Mouse (Mus musculus) thymus, adult 2 months (tissue): ENCODE data around the gene Polr1b. TPM values are rescaled to one million over a fixed set of nuclear protein-coding genes. Genes with fewer than 3 reads are reported as not detected.

ENCODE experiments used
- DNase-seq: peaks from one replicate; pipeline ENCODE4 v3.0.0; 2021
- H3K27ac ChIP-seq: fragments of 200-500 bp; 2 replicates; pipeline ENCODE4 v1.5.1; 2012; ENCODE audit warnings: low read length, control low read depth; ENCODE audit not compliant: control insufficient read depth, insufficient read depth
- H3K27me3 ChIP-seq: fragments of 200-500 bp; 2 replicates; pipeline ENCODE4 v1.6.1; 2012; ENCODE audit warnings: mild to moderate bottlenecking, low read length, moderate library complexity, mixed read lengths; ENCODE audit not compliant: control insufficient read depth, insufficient read depth
- H3K36me3 ChIP-seq: fragments of 200-500 bp; 2 replicates; pipeline ENCODE4 v1.6.1; 2012; ENCODE audit warnings: mild to moderate bottlenecking, low read length, moderate library complexity; ENCODE audit not compliant: control insufficient read depth, insufficient read depth
- H3K4me1 ChIP-seq: fragments of 200-500 bp; replicated peaks from 2 replicates; pipeline ENCODE4 v1.6.1; 2012; ENCODE audit warnings: low read length; ENCODE audit not compliant: control insufficient read depth, insufficient read depth
- H3K4me3 ChIP-seq: fragments of 200-500 bp; 2 replicates; pipeline ENCODE4 v1.5.1; 2012; ENCODE audit warnings: mild to moderate bottlenecking, low read length, control low read depth, moderate library complexity; ENCODE audit not compliant: control insufficient read depth, insufficient read depth
- CTCF ChIP-seq: fragments of 200-500 bp; IDR thresholded peaks from 2 replicates; pipeline ENCODE4 v1.5.1; 2012; ENCODE audit warnings: mild to moderate bottlenecking, control low read depth, low read length, moderate library complexity, borderline replicate concordance; ENCODE audit not compliant: control insufficient read depth, poor library complexity, insufficient read depth; ENCODE audit errors: extremely low read depth
- POLR2A ChIP-seq: fragments of 200-500 bp; IDR thresholded peaks from 2 replicates; pipeline ENCODE4 v1.6.1; 2012; ENCODE audit warnings: mild to moderate bottlenecking, low read length, control low read depth, moderate library complexity; ENCODE audit not compliant: control insufficient read depth, poor library complexity, insufficient read depth; ENCODE audit errors: extremely low read depth
- WGBS: fragments of 180-500 bp; shearing (Covaris S2); methylation state at CpG from one replicate; pipeline ENCODE4 v1.1.7; 2018; 5-methylcytosine and 5-hydroxymethylcytosine counted together
- polyA plus RNA-seq: library from polyadenylated mRNA; depleted of rRNA; stranded (reverse); fragments of >200 nt; gene quantifications from 2 replicates; pipeline ENCODE4 v1.2.3, GENCODE M21; 2012

Gene Polr1b
- polyA plus RNA-seq, 1 experiment: 24.2 TPM

- no peak for DNase-seq
- 0 out of 2 replicates have a peak, but pooled peaks cover 4% of the 10 kb centered on the region for H3K36me3 ChIP-seq
- WGBS: 89% methylated on average over 13 of the region's 13 CpGs
- TF ChIP-seq CTCF: no peak
- no peak for TF ChIP-seq POLR2A
- H3K27ac ChIP-seq: no peak overlapping the region
- no peaks in the 10 kb centered on the region for H3K4me1 ChIP-seq
- H3K27me3 ChIP-seq: no peaks in the 10 kb centered on the region
- no peak overlapping the region for H3K4me3 ChIP-seq
Measured at GRCm38 (mm10) chr2:129081097-129081496, 19.7 kb upstream of the Polr1b start.

DNA sequence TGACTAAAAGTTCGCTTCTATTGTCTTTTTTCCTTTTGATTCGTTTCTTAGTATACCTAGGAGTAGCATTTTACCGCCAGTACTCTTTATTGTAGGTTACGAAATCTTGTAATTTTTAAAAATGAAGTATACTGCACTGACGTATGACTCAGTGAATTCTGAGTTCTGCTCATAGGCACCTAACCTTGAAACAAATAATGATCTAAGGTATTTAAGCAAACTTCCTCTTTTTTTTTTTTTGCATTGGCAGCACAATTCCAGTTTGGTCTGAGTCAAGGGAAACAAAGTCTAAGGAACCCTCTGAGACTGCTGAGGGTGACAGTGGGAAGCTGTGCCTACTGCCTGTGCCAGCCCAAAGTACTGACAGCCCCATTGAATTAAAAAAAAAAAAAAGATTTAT lies 17.3 kb upstream of the Polr1b start:
- Histone ChIP-seq H3K27ac (no peak overlapping the region), H3K4me1 (no peaks in the 10 kb centered on the region)
- 91% methylated on average over 5 of the region's 5 CpGs for WGBS

GRCm38 (mm10) chr2:129084959-129085358 lies 15.8 kb upstream of the Polr1b start:
- Histone ChIP-seq H3K4me1 (no peaks in the 10 kb centered on the region), H3K4me3 (no peak overlapping the region), H3K36me3 (0 out of 2 replicates have a peak, but pooled peaks cover 4% of the 10 kb centered on the region), H3K27me3 (no peaks in the 10 kb centered on the region), H3K27ac (no peak overlapping the region)
- TF ChIP-seq POLR2A: no peak
- TF ChIP-seq CTCF: 0 out of 2 replicates have a peak, but pooled peaks have one; percentile 20
- peak; percentile 31 for DNase-seq
- WGBS: 69% methylated on average over 2 of the region's 2 CpGs

More for the DNA sequence above, 17.3 kb upstream of the Polr1b start:
- H3K4me3 ChIP-seq: no peak overlapping the region
- no peak for TF ChIP-seq POLR2A
- no peak for TF ChIP-seq CTCF
- no peak for DNase-seq
- 0 out of 2 replicates have a peak, but pooled peaks cover 4% of the 10 kb centered on the region for H3K36me3 ChIP-seq
- no peaks in the 10 kb centered on the region for H3K27me3 ChIP-seq

GRCm38 (mm10) chr2:129087520-129087919 lies 13.3 kb upstream of the Polr1b start:
- no peaks in the 10 kb centered on the region for H3K36me3 ChIP-seq
- no peaks in the 10 kb centered on the region for H3K4me1 ChIP-seq
- DNase-seq: no peak
- no peak overlapping the region for H3K4me3 ChIP-seq
- H3K27ac ChIP-seq: no peak overlapping the region
- no peaks in the 10 kb centered on the region for H3K27me3 ChIP-seq
- WGBS: 97% methylated on average over 1 of the region's 1 CpGs
- TF ChIP-seq POLR2A (no peak), CTCF (no peak)

DNA sequence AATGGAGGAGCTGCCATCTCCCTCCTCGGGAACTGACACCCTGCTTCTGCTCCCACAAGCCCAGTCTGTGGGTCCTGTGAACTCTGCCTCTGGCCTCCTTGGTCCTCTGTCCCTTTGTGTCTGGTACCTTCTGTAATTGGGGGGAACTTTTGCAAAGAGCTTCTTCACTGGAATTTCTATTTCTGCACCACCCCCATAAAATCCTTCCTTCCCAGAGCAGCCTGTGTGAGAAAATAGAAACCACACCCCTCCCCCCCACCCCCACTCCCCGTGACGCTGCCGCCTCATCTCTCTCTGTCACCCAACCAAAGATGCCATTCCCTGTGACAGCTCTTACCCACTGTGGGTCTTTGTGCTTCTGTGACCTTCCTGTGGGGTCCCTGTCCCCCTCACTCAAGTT lies 10.4 kb upstream of the Polr1b start:
- Histone ChIP-seq H3K4me1 (no peaks in the 10 kb centered on the region), H3K36me3 (no peaks in the 10 kb centered on the region), H3K4me3 (no peak overlapping the region), H3K27me3 (no peaks in the 10 kb centered on the region), H3K27ac (no peak overlapping the region)
- DNase-seq: no peak
- WGBS: 96% methylated on average over 4 of the region's 4 CpGs
- TF ChIP-seq CTCF: no peak
- TF ChIP-seq POLR2A: no peak

DNA sequence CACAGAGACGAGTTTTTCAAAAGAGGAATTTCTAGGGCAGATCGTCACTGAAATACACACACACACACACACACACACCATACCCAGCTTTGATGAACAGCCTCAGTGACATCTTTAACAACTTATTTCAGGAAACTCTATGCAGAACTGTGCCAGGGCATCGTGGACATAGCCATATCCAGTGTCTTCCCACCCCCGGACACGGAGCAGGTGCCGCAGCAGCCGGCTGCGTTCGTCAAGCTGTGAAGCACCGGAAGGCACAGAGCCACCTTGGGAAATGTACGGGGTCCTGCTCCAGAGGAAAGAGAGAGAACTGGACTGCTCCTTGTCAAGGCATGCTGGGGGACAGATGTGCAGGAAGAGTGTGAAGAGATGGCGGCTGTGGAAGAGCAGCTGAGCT lies 8.0 kb upstream of the Polr1b start:
- Histone ChIP-seq H3K27me3 (no peaks in the 10 kb centered on the region), H3K4me3 (no peak overlapping the region), H3K36me3 (no peaks in the 10 kb centered on the region), H3K4me1 (no peaks in the 10 kb centered on the region), H3K27ac (no peak overlapping the region)
- no peak for DNase-seq
- WGBS: 96% methylated on average over 12 of the region's 12 CpGs
- TF ChIP-seq CTCF (no peak), POLR2A (no peak)

DNA sequence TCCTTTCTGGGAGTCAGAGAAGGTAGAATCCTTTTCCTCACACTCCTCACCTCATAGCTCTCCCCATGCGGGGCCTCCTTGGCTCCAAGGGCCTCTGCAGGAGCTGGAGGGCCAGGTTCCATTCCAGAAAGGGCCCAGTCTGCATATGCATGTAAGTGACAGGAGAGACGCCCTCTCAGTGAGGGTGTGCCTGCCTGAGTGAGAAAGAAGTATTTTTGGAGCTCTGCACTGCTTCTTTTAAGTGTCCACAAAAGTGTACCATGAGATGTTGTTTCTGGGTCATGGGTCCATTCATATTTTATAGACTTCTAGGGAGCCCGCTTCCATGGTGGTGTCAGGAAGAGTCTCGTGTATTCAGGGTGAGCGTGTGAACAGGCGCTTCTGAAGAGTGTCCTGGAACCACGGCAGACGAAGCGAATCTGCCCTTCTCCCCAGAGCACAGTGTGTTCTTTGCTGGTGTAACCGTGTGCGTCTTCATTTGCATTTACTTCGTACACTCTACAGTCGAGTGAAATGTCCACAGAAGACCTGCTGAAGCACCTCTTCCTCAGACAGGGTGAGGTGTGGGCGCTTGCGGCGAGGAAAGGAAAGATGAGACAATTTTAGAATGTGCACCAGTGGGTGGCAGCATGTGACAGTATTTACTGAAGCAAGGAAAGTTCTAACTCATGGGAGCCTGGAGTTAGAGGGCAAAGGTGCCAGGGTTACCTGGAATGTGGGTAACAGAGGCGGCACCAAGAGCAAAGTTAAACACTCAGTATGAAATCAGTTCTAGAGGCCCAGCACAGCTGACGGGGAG lies 6.7 kb upstream of the Polr1b start:
- no peaks in the 10 kb centered on the region for H3K36me3 ChIP-seq
- 96% methylated on average over 18 of the region's 18 CpGs for WGBS
- H3K4me1 ChIP-seq: no peaks in the 10 kb centered on the region
- H3K27ac ChIP-seq: no peak overlapping the region
- H3K4me3 ChIP-seq: no peak overlapping the region
- no peak for TF ChIP-seq CTCF
- no peak for TF ChIP-seq POLR2A
- H3K27me3 ChIP-seq: no peaks in the 10 kb centered on the region
- DNase-seq: no peak
